Mouse (Mus musculus) ovary, postnatal 36 days (tissue): Measurements from ENCODE around the gene Coro2b.

Experiments
- DNase-seq: peaks from one replicate; pipeline ENCODE4 v3.0.0; 2022; ENCODE audit warnings: low spot score, mixed read lengths

The Coro2b gene

GRCm38 (mm10) chr9:62385727-62386518, 150.9 kb downstream of the Coro2b start:
- no peak for DNase-seq

- DNase-seq: no peak
Observed at GRCm38 (mm10) chr9:62385062-62385461, 151.8 kb downstream of the Coro2b start.

- DNase-seq: no peak
Observed at GRCm38 (mm10) chr9:62382519-62383084, 154.2 kb downstream of the Coro2b start.

GRCm38 (mm10) chr9:62381402-62381913, 155.4 kb downstream of the Coro2b start:
- DNase-seq: no peak

- no peak for DNase-seq
Observed at GRCm38 (mm10) chr9:62380351-62380750, 156.5 kb downstream of the Coro2b start.

- no peak for DNase-seq
Observed at GRCm38 (mm10) chr9:62377897-62378296, 158.9 kb downstream of the Coro2b start.

- DNase-seq: no peak
Observed at GRCm38 (mm10) chr9:62374276-62374675, 162.6 kb downstream of the Coro2b start.

- DNase-seq: peak; percentile 77
Observed at GRCm38 (mm10) chr9:62373222-62374123, 163.4 kb downstream of the Coro2b start.

- no peak for DNase-seq
Observed at GRCm38 (mm10) chr9:62372556-62373221, 164.2 kb downstream of the Coro2b start.

GRCm38 (mm10) chr9:62371745-62372555, 164.9 kb downstream of the Coro2b start:
- DNase-seq: no peak

- DNase-seq: no peak
Observed at GRCm38 (mm10) chr9:62370648-62371280, 166.1 kb downstream of the Coro2b start.

GRCm38 (mm10) chr9:62370186-62370585, 166.7 kb downstream of the Coro2b start:
- no peak for DNase-seq
